In the genomic region with DNA sequence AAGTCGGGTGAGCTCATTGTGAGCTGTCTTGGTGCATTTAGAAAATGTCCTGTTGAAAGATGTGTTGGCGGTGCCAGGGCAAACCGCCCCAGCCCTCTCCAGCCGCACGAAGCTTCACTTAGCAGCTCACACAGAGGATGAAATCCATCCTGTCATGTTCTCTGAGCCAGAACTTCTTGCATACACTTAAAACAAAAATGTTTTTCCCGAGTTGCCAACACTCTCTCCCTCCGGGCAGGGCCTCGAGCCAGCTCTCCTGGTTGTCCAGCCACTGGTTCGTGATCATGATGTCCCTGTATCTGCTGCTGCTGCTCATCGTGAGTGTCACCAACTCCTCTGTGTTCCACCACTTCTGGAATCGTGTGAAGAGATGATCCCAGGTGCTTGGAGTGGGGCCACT, we compare ENCODE assay signal across 16 mouse cellular contexts. TPM values are rescaled to one million over a fixed set of nuclear protein-coding genes. Genes with fewer than 3 reads are reported as not detected.
DNase-seq lines count a peak whose midpoint lies in the region; ATAC-seq and TF ChIP-seq lines count a peak whose summit lies in the region.
"Had no signal": no experiment of that assay in that cellular context is flagged by ENCODE, and none has a peak within 500 bp of the region (broad histone marks: within the 10 kb centered on the region; RNA-seq: fewer than 3 reads in every experiment).

No protein-coding gene starts in this region.

- no peak overlapping the region for H3K4me3 ChIP-seq in hindbrain, embryonic 12.5 days
- H3K4me3 ChIP-seq in hindbrain, embryonic 11.5 days (ENCODE audit: low read depth, low read length), result no peak overlapping the region
- H3K4me3 ChIP-seq in lung, postnatal 0 days (ENCODE audit: low read depth, low read length), result no peak overlapping the region
- no peak overlapping the region for H3K4me3 ChIP-seq in stomach, postnatal 0 days (ENCODE audit: low read depth, low read length)
- H3K4me3 ChIP-seq: embryonic facial prominence, embryonic 12.5 days; forebrain, embryonic 12.5 days; heart, embryonic 15.5 days; midbrain, embryonic 12.5 days had no signal

- peak overlapping the region; percentile 48; the same call in 1 of the 2 replicates for H3K27ac ChIP-seq in hindbrain, embryonic 12.5 days
- no peak overlapping the region for H3K27ac ChIP-seq in hindbrain, embryonic 11.5 days (ENCODE audit: low read depth, low read length)
- H3K27ac ChIP-seq in lung, postnatal 0 days (ENCODE audit: low read length), result peak overlapping the region; percentile 66
- peak overlapping the region; percentile 53 for H3K27ac ChIP-seq in stomach, postnatal 0 days (replicated peaks)
- H3K27ac ChIP-seq: embryonic facial prominence, embryonic 12.5 days; forebrain, embryonic 12.5 days; heart, embryonic 15.5 days; liver, embryonic 14.5 days; midbrain, embryonic 12.5 days had no signal

- ATAC-seq in hindbrain, embryonic 12.5 days (ENCODE audit: low FRiP score), result no peak
- no peak for ATAC-seq in hindbrain, embryonic 11.5 days (ENCODE audit: low FRiP score)
- peak; percentile 53 for ATAC-seq in lung, postnatal 0 days
- no peak for ATAC-seq in stomach, postnatal 0 days (ENCODE audit: low FRiP score, low TSS enrichment)

- no peak overlapping the region for H3K9ac ChIP-seq in hindbrain, embryonic 12.5 days
- no peak overlapping the region for H3K9ac ChIP-seq in hindbrain, embryonic 11.5 days (ENCODE audit: low read depth, low read length)
- H3K9ac ChIP-seq in lung, postnatal 0 days (replicated peaks; ENCODE audit: low read depth), result no peak overlapping the region
- no peak overlapping the region for H3K9ac ChIP-seq in stomach, postnatal 0 days (ENCODE audit: low read length)
- H3K9ac ChIP-seq: embryonic facial prominence, embryonic 12.5 days; forebrain, embryonic 12.5 days; heart, embryonic 15.5 days; liver, embryonic 14.5 days; midbrain, embryonic 12.5 days had no signal

- H3K4me1 ChIP-seq in hindbrain, embryonic 12.5 days, result peaks cover 16% of the 10 kb centered on the region
- no peaks in the 10 kb centered on the region for H3K4me1 ChIP-seq in hindbrain, embryonic 11.5 days (replicated peaks; ENCODE audit: control insufficient read depth, insufficient read depth, low read length)
- H3K4me1 ChIP-seq in lung, postnatal 0 days (ENCODE audit: insufficient read depth, low read depth, low read length), result no peaks in the 10 kb centered on the region
- H3K4me1 ChIP-seq in stomach, postnatal 0 days (replicated peaks; ENCODE audit: control insufficient read depth, insufficient read depth), result no peaks in the 10 kb centered on the region
- H3K4me1 ChIP-seq: embryonic facial prominence, embryonic 12.5 days; forebrain, embryonic 12.5 days; heart, embryonic 15.5 days had no signal

- H3K36me3 ChIP-seq in hindbrain, embryonic 12.5 days, result 0 out of 2 replicates have a peak, but pooled peaks cover 4% of the 10 kb centered on the region
- no peaks in the 10 kb centered on the region for H3K36me3 ChIP-seq in hindbrain, embryonic 11.5 days (ENCODE audit: control insufficient read depth, insufficient read depth, low read length)
- no peaks in the 10 kb centered on the region for H3K36me3 ChIP-seq in lung, postnatal 0 days (ENCODE audit: insufficient read depth, low read length)
- H3K36me3 ChIP-seq in stomach, postnatal 0 days (ENCODE audit: control insufficient read depth, insufficient read depth, low read length), result no peaks in the 10 kb centered on the region

- no peak overlapping the region for H3K4me2 ChIP-seq in hindbrain, embryonic 12.5 days (replicated peaks)
- no peak overlapping the region for H3K4me2 ChIP-seq in hindbrain, embryonic 11.5 days (replicated peaks; ENCODE audit: low read depth, low read length)
- no peak overlapping the region for H3K4me2 ChIP-seq in lung, postnatal 0 days (replicated peaks; ENCODE audit: low read depth, low read length)
- H3K4me2 ChIP-seq in stomach, postnatal 0 days (replicated peaks; ENCODE audit: low read depth), result no peak overlapping the region
- H3K4me2 ChIP-seq: embryonic facial prominence, embryonic 12.5 days; forebrain, embryonic 12.5 days; heart, embryonic 15.5 days; midbrain, embryonic 12.5 days had no signal

- no peak for TF ChIP-seq CTCF in lung, postnatal 0 days (IDR thresholded peaks at IDR 0.05)
- TF ChIP-seq CTCF in stomach, postnatal 0 days (IDR thresholded peaks at IDR 0.05; ENCODE audit: low read depth), result no peak

- 86% methylated on average over 11 of the region's 11 CpGs for WGBS in hindbrain, embryonic 12.5 days
- WGBS in hindbrain, embryonic 11.5 days, result 87% methylated on average over 11 of the region's 11 CpGs
- WGBS in lung, postnatal 0 days, result 51% methylated on average over 11 of the region's 11 CpGs
- WGBS in stomach, postnatal 0 days, result 52% methylated on average over 11 of the region's 11 CpGs

- no peak for DNase-seq in hindbrain, embryonic 11.5 days (ENCODE audit: low spot score)
- DNase-seq in urinary bladder, postnatal 14 days (ENCODE audit: low spot score), result peak; percentile 43
- DNase-seq in urinary bladder, postnatal 10 days (ENCODE audit: low spot score), result no peak
- DNase-seq in lung, postnatal 0 days (ENCODE audit: low spot score), result peak; percentile 68
- no peak for DNase-seq in stomach, postnatal 0 days (ENCODE audit: low spot score)
- DNase-seq in layer of hippocampus, postnatal 25 days (ENCODE audit: extremely low spot score in 1 of 2, low spot score in 1 of 2), result no peak
- DNase-seq in yolk sac, embryonic 10.5 days (ENCODE audit: low spot score), result no peak
- DNase-seq: cerebellum, adult 9-10 months; right cerebral cortex, postnatal 25 days had no signal

- no peaks in the 10 kb centered on the region for H3K27me3 ChIP-seq in hindbrain, embryonic 12.5 days
- no peaks in the 10 kb centered on the region for H3K27me3 ChIP-seq in hindbrain, embryonic 11.5 days (ENCODE audit: control insufficient read depth, insufficient read depth, low read length)
- H3K27me3 ChIP-seq in lung, postnatal 0 days (replicated peaks; ENCODE audit: insufficient read depth, low read length), result no peaks in the 10 kb centered on the region
- no peaks in the 10 kb centered on the region for H3K27me3 ChIP-seq in stomach, postnatal 0 days (ENCODE audit: control insufficient read depth, insufficient read depth, low read length)
- H3K27me3 ChIP-seq: embryonic facial prominence, embryonic 12.5 days; forebrain, embryonic 12.5 days; heart, embryonic 15.5 days; midbrain, embryonic 12.5 days had no signal

- no peaks in the 10 kb centered on the region for H3K9me3 ChIP-seq in hindbrain, embryonic 12.5 days (replicated peaks)
- no peaks in the 10 kb centered on the region for H3K9me3 ChIP-seq in hindbrain, embryonic 11.5 days (ENCODE audit: control insufficient read depth, low read length)
- H3K9me3 ChIP-seq in lung, postnatal 0 days (ENCODE audit: low read length), result no peaks in the 10 kb centered on the region
- H3K9me3 ChIP-seq in stomach, postnatal 0 days (ENCODE audit: control insufficient read depth, low read length), result no peaks in the 10 kb centered on the region
- H3K9me3 ChIP-seq: embryonic facial prominence, embryonic 12.5 days; forebrain, embryonic 12.5 days; heart, embryonic 15.5 days; midbrain, embryonic 12.5 days had no signal

- no peak for TF ChIP-seq EP300 in lung, postnatal 0 days (IDR thresholded peaks at IDR 0.05)
- no peak for TF ChIP-seq EP300 in stomach, postnatal 0 days (optimal IDR thresholded peaks at IDR 0.05)

RNA-seq across cellular contexts. Expression of a gene that starts 27.4 kb away (rescaled TPM):
- polyA plus RNA-seq in hindbrain, embryonic 12.5 days (2016; fragmentation: Nextera tagmentation; extraction: Ambion mirVana), result 0.41 and 0.73 TPM in 2 replicates
- 0.25 and 0.31 TPM in 2 replicates for polyA plus RNA-seq in hindbrain, embryonic 11.5 days (2014; fragmentation: Nextera tagmentation; extraction: Ambion mirVana)
- polyA plus RNA-seq in lung, postnatal 0 days (2015; fragmentation: Nextera tagmentation; extraction: Ambion mirVana), result 0.08 and 0.13 TPM in 2 replicates
- 0.61 and 0.79 TPM in 2 replicates for polyA plus RNA-seq in stomach, postnatal 0 days (2015; fragmentation: Nextera tagmentation; extraction: Ambion mirVana)
- not detected for total RNA-seq in layer of hippocampus, postnatal 25 days (2021)
- total RNA-seq: neutrophil, adult 5-6 weeks had no signal

RNA-seq across cellular contexts. Expression of a gene that starts 42.5 kb away (rescaled TPM):
- 5.8 and 6.4 TPM in 2 replicates for polyA plus RNA-seq in hindbrain, embryonic 12.5 days (2016; fragmentation: Nextera tagmentation; extraction: Ambion mirVana)
- polyA plus RNA-seq in hindbrain, embryonic 11.5 days (2014; fragmentation: Nextera tagmentation; extraction: Ambion mirVana), result 4.0 and 6.5 TPM in 2 replicates
- polyA plus RNA-seq in lung, postnatal 0 days (2015; fragmentation: Nextera tagmentation; extraction: Ambion mirVana), result 5.3 and 5.4 TPM in 2 replicates
- 5.0 TPM in 2 replicates for polyA plus RNA-seq in stomach, postnatal 0 days (2015; fragmentation: Nextera tagmentation; extraction: Ambion mirVana)
- 1 to 10 TPM; 3.7 to 4.6 TPM for total RNA-seq in layer of hippocampus, postnatal 25 days (2021)

RNA-seq across cellular contexts. Expression of a gene that starts 56.4 kb away (rescaled TPM):
- 47.4 and 54.7 TPM in 2 replicates for polyA plus RNA-seq in hindbrain, embryonic 12.5 days (2016; fragmentation: Nextera tagmentation; extraction: Ambion mirVana)
- polyA plus RNA-seq in hindbrain, embryonic 11.5 days (2014; fragmentation: Nextera tagmentation; extraction: Ambion mirVana), result 47.5 and 51.9 TPM in 2 replicates
- polyA plus RNA-seq in lung, postnatal 0 days (2015; fragmentation: Nextera tagmentation; extraction: Ambion mirVana), result 38.8 and 43.5 TPM in 2 replicates
- 47.9 and 49.7 TPM in 2 replicates for polyA plus RNA-seq in stomach, postnatal 0 days (2015; fragmentation: Nextera tagmentation; extraction: Ambion mirVana)
- 10 to 100 TPM; 32.8 to 33.3 TPM for total RNA-seq in layer of hippocampus, postnatal 25 days (2021)

Comparison
In these comparisons a context has a peak if more than half of its experiments do, and no peak if none do; other contexts are left out.
1. DNase-seq: peak in urinary bladder, postnatal 14 days (single experiment) and lung, postnatal 0 days (single experiment); none in hindbrain, embryonic 11.5 days (single experiment), urinary bladder, postnatal 10 days (single experiment), stomach, postnatal 0 days (single experiment), layer of hippocampus, postnatal 25 days (0 of 2) and yolk sac, embryonic 10.5 days (single experiment).